Mouse (Mus musculus) liver, embryonic 11.5 days (tissue): ENCODE data around the gene Prune2. TPM values are rescaled to one million over a fixed set of nuclear protein-coding genes. Genes with fewer than 3 reads are reported as not detected.

Source experiments
- ATAC-seq: fragments of 200-750 bp; cut with Nextera tagmentation; replicated peaks from 2 replicates; pipeline ENCODE4 v1.8.0; 2017; ENCODE audit warnings: moderate number of reproducible peaks, mild to moderate bottlenecking, moderate TSS enrichment, moderate library complexity; ENCODE audit not compliant: low FRiP score
- DNase-seq: peaks from one replicate; pipeline ENCODE4 v3.0.0-alpha.2; 2017; ENCODE audit warnings: low spot score
- H3K27ac ChIP-seq: fragments of 300-500 bp; sonication (generic); 2 replicates; pipeline ENCODE4 v1.5.1; 2014; ENCODE audit warnings: mild to moderate bottlenecking, low read depth, low read length, control low read depth
- H3K27me3 ChIP-seq: fragments of 300-500 bp; sonication (generic); replicated peaks from 2 replicates; pipeline ENCODE4 v1.6.1; 2014; ENCODE audit warnings: low read length, mixed read lengths; ENCODE audit not compliant: control insufficient read depth, insufficient read depth
- H3K36me3 ChIP-seq: fragments of 300-500 bp; sonication (generic); 2 replicates; pipeline ENCODE4 v1.6.1; 2014; ENCODE audit warnings: mild to moderate bottlenecking, low read length, moderate library complexity, mixed read lengths; ENCODE audit not compliant: control insufficient read depth, insufficient read depth
- H3K4me1 ChIP-seq: fragments of 300-500 bp; sonication (generic); replicated peaks from 2 replicates; pipeline ENCODE4 v1.6.1; 2014; ENCODE audit warnings: low read length, mixed read lengths; ENCODE audit not compliant: control insufficient read depth, insufficient read depth
- H3K4me2 ChIP-seq: fragments of 300-500 bp; sonication (generic); 2 replicates; pipeline ENCODE4 v1.6.1; 2014; ENCODE audit warnings: mild to moderate bottlenecking, control low read depth, moderate library complexity
- H3K4me3 ChIP-seq: fragments of 300-500 bp; sonication (generic); 2 replicates; pipeline ENCODE4 v1.5.1; 2014; ENCODE audit warnings: low read depth, low read length, control low read depth
- H3K9ac ChIP-seq: fragments of 300-500 bp; sonication (generic); 2 replicates; pipeline ENCODE4 v1.6.1; 2014; ENCODE audit warnings: low read depth, low read length, control low read depth
- H3K9me3 ChIP-seq: fragments of 300-500 bp; sonication (generic); 2 replicates; pipeline ENCODE4 v1.6.1; 2016; ENCODE audit warnings: low read length, inconsistent platforms, mixed read lengths; ENCODE audit not compliant: control insufficient read depth
- WGBS: fragments of 180-500 bp; shearing (Covaris S2); extraction: QIAGEN DNeasy Blood & Tissue Kit; methylation state at CpG from one replicate; pipeline ENCODE4 v1.1.7; 2014; 5-methylcytosine and 5-hydroxymethylcytosine counted together
- polyA plus RNA-seq: library from polyadenylated mRNA; unstranded; fragments of >200 nt; fragmentation: Nextera tagmentation; extraction: Ambion mirVana; gene quantifications from 2 replicates; pipeline ENCODE4 v1.2.1, GENCODE M21; 2014

The Prune2 gene
- polyA plus RNA-seq, 1 experiment from 2014 or later = 1.4 TPM

DNA sequence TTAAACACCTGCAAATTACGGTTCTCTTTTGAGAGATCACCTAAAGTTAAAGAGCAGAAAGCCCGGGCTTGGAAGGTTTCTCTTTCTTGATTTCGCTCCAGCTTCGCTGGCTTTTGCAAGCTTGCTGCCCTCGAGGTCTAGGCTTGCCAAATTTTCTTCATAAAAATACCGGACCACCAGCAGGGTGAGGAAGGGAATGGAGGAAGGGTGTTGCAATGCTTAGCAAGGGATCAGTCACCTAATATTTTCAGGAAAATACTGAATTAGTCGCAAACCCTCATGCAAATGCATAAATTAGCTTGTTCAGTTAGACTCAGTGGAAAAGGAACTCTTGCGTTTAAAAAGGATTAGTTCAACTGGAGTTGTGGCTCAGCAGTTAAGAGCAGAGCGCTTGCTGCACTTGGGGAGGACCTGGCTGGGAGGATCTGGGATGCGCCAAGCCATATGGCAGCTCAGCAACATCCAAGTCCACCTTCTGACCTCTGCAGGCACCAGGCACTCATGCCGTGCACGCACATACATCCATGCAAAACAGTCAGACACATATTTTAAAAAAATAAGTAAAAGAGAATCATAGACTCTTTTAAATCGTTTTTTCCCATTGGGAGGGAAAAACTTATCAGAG is 259.1 kb downstream of the Prune2 start:
- H3K36me3 ChIP-seq = no peaks in the 10 kb centered on the region
- H3K9ac ChIP-seq = no peak overlapping the region
- no peak for ATAC-seq

DNA sequence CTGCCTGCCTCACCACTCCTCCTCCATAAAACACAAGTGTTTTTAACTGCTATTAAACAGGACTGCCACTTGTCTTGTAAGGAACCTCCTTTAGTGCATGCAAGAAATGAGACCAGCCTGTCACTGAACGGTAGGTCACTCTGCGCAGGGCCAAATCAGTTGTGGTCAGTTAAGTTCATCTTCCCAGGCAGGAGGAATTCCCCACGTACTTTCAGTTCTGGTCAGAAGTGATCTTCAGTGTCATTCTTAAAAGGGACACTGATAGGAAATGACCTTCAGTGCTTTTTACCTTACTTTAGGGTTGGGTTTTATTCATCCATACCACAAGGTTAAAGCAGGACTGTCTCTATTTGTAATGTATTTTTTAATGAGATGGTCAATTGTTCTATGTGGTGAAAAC is 262.3 kb downstream of the Prune2 start:
- DNase-seq (no peak), ATAC-seq (no peak)
- H3K27me3 ChIP-seq = no peaks in the 10 kb centered on the region
- 58% methylated on average over 3 of the region's 3 CpGs for WGBS
- no peaks in the 10 kb centered on the region for H3K4me1 ChIP-seq
- H3K4me3 ChIP-seq = no peak overlapping the region
- H3K9ac ChIP-seq = no peak overlapping the region
- H3K36me3 ChIP-seq = no peaks in the 10 kb centered on the region
- no peak overlapping the region for H3K27ac ChIP-seq
- H3K4me2 ChIP-seq = no peak overlapping the region
- no peaks in the 10 kb centered on the region for H3K9me3 ChIP-seq

More for the DNA sequence above, 259.1 kb downstream of the Prune2 start:
- 78% methylated on average over 13 of the region's 13 CpGs for WGBS
- Histone ChIP-seq H3K27me3 (no peaks in the 10 kb centered on the region), H3K4me2 (no peak overlapping the region), H3K4me3 (no peak overlapping the region), H3K9me3 (no peaks in the 10 kb centered on the region), H3K4me1 (no peaks in the 10 kb centered on the region), H3K27ac (no peak overlapping the region)
- DNase-seq = no peak

DNA sequence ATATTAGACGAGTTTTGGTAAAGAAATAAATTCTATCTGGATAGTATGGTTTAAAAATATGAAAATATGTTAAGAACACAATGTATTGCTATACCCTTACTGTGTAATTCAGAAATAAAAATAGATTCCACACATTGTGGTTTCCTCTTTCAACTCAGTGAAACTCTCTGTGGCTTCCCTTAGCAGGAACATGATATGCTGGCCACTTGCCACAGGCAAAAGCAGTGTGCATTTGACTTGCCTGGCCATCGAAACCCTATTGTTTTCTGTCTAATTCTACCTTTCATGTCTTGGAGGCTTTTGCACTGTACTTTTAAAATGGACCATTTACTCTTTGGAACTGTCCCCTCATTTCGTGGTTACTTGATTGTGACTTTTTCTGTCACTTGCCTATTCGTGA is 267.9 kb downstream of the Prune2 start:
- DNase-seq (no peak), ATAC-seq (no peak)
- WGBS = 49% methylated on average over 4 of the region's 4 CpGs

DNA sequence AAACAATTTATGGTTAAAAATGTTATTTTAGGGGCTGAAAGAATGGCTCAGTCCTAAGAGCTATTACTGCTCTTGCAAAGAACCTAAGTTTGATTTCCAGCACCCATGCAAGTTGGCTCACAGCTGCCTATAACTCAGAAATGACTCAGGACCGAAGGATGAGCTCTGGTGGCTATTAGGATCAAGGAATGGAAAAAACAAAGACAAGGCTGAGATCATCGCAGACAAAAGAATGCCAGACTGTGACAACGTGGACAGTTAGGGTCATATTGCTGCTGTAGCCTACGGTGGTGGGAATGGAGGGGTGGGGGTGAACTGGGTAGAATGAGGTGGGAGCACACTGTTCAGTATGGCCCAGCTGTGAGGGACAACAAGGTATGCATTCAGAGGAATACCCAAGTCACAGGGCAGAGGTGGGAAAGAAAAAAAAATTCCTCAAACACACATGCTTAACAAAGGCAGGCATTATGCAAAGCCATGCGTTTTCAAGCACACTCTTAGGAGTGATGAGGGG is 269.7 kb downstream of the Prune2 start:
- Histone ChIP-seq H3K27ac (no peak overlapping the region), H3K4me3 (no peak overlapping the region), H3K4me2 (no peak overlapping the region), H3K9me3 (no peaks in the 10 kb centered on the region), H3K4me1 (peaks cover 4% of the 10 kb centered on the region; the same call in 1 of the 2 replicates), H3K36me3 (no peaks in the 10 kb centered on the region), H3K9ac (no peak overlapping the region), H3K27me3 (no peaks in the 10 kb centered on the region)
- 74% methylated on average over 5 of the region's 5 CpGs for WGBS
- ATAC-seq = no peak
- no peak for DNase-seq

More for the DNA sequence above, 267.9 kb downstream of the Prune2 start:
- H3K4me2 ChIP-seq = no peak overlapping the region
- peaks cover 4% of the 10 kb centered on the region; the same call in 1 of the 2 replicates for H3K4me1 ChIP-seq
- H3K4me3 ChIP-seq = no peak overlapping the region
- H3K9ac ChIP-seq = no peak overlapping the region
- no peaks in the 10 kb centered on the region for H3K36me3 ChIP-seq
- no peaks in the 10 kb centered on the region for H3K9me3 ChIP-seq
- no peaks in the 10 kb centered on the region for H3K27me3 ChIP-seq
- no peak overlapping the region; the same call in 1 of the 2 replicates for H3K27ac ChIP-seq

DNA sequence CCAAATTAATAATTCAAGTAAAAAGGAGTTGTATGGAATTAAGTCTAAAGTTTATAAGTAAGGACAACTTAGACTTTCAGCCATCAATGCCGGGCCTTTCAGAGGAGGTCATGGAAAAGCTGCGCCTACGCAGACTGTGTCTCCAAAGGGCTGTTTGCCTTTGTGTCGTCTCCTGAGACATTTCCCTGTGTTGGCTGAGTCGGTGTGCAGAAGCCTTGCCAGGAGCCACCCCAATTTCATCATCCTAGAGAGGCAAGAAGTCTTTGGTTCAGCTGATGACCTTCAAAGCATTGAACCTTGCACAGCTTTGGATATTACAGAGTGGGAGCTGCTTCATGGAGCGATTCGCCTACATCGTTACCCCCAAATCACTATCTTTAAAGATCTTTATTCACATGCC is 270.2 kb downstream of the Prune2 start:
- ATAC-seq (no peak), DNase-seq (no peak)
- Histone ChIP-seq H3K4me3 (no peak overlapping the region), H3K9me3 (no peaks in the 10 kb centered on the region), H3K4me2 (no peak overlapping the region), H3K27me3 (no peaks in the 10 kb centered on the region), H3K36me3 (no peaks in the 10 kb centered on the region), H3K9ac (no peak overlapping the region), H3K27ac (no peak overlapping the region), H3K4me1 (peaks cover 4% of the 10 kb centered on the region; the same call in 1 of the 2 replicates)
- WGBS = 86% methylated on average over 8 of the region's 8 CpGs

DNA sequence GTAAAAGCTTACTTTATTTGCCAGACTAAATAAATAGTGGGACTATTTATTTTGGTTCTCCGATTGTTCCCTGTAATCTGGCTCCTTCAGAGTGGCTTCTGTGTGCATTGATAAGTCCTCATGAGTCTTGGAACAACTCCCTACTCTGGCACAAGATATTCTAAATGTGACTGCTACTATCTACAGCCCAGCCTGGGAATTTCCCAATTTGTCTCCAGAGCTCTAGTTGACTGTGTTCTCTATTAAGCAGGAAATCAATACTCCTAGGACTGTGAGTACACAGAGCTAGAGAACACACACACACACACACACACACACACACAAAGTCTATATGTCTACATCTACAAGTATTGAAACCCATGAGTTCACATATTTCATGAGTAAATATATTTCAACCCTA is 274.1 kb downstream of the Prune2 start:
- Histone ChIP-seq H3K27ac (no peak overlapping the region), H3K36me3 (no peaks in the 10 kb centered on the region), H3K4me3 (no peak overlapping the region), H3K4me2 (no peak overlapping the region), H3K27me3 (no peaks in the 10 kb centered on the region), H3K9me3 (no peaks in the 10 kb centered on the region), H3K4me1 (no peaks in the 10 kb centered on the region), H3K9ac (no peak overlapping the region)
- WGBS = 53% methylated on average over 1 of the region's 1 CpGs
- no peak for DNase-seq
- ATAC-seq = no peak

DNA sequence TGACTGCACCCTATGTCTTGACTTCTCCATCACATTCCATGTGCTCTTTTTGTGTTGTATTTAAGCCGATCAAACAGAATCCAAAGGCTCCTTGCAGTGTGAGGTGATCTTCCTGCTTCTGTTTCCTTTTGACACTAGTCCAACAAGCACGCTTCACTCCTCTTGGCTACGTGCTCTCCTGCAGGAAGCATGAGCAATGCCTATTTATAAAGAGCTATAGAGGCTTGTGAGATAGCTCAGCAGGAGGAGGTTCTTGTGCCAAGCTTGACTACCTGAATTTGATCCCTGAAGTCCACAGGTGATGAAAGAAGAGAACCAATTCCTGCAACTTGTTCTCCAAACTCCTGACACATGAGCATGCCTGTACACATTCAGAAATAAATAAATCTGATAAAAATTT is 282.6 kb downstream of the Prune2 start:
- ATAC-seq (no peak), DNase-seq (no peak)
- 77% methylated on average over 3 of the region's 3 CpGs for WGBS
- no peaks in the 10 kb centered on the region for H3K27me3 ChIP-seq
- no peaks in the 10 kb centered on the region for H3K36me3 ChIP-seq
- no peak overlapping the region for H3K4me2 ChIP-seq
- H3K27ac ChIP-seq = no peak overlapping the region
- H3K4me3 ChIP-seq = no peak overlapping the region
- no peak overlapping the region for H3K9ac ChIP-seq
- no peaks in the 10 kb centered on the region for H3K9me3 ChIP-seq
- H3K4me1 ChIP-seq = no peaks in the 10 kb centered on the region

DNA sequence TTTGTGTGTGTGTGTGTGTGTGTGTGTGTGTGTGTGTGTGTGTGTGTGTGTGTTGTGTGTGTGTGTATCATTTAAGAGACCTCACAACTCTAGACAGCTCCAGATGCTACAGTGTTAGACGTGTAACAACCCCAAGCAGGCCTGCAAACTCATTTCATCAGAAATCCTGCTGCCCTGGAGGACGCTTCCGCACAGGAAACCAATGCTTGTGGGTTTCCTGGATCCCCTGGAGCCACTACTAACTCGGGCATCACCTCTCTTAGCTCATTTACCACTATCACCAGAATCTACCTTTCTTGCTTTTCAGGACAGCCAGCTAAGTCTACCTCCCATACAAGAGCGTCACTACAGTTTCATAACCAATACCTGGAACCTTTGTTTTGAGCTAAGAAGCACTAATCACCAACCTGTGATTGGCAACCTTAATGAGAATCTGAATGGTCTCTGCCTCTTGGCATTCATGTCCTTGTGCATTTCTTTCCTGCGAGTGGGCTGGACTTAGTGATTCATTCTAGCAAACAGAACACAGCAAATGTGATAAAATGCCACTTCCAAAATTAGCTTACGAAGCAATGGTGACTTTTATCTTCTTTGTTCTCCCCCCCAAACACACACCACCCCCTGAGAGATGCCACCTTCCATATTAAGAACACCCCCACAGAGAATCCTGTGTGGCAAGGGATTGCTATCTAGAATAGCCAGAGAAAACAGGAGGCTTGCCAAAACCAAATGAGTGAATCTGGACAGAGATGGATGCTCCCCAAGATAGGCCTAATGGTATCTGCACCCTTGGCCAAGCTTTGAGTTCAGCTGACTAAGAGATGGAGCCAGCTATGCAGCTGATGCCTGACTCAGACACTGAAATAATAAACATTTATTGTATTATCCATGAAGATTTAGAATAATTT is 284.5 kb downstream of the Prune2 start:
- H3K4me1 ChIP-seq = no peaks in the 10 kb centered on the region
- no peak for DNase-seq
- WGBS = 70% methylated on average over 7 of the region's 7 CpGs
- ATAC-seq = no peak
- no peaks in the 10 kb centered on the region for H3K9me3 ChIP-seq
- H3K4me2 ChIP-seq = no peak overlapping the region
- no peaks in the 10 kb centered on the region for H3K36me3 ChIP-seq
- H3K27me3 ChIP-seq = no peaks in the 10 kb centered on the region
- H3K9ac ChIP-seq = no peak overlapping the region
- H3K4me3 ChIP-seq = no peak overlapping the region
- no peak overlapping the region for H3K27ac ChIP-seq
